Mouse (Mus musculus): ENCODE data around the gene Scn3a.
"Not testable (repeated sequence)": the region's sequence is repeated elsewhere in the genome, so short reads cannot be mapped to it uniquely, and the experiment has no call there.

Scn3a gene

GRCm38 (mm10) chr2:65483434-65483833, 84.0 kb downstream of the Scn3a start:
- DNase-seq, result no peak

GRCm38 (mm10) chr2:65481007-65481672, 86.3 kb downstream of the Scn3a start:
- no peak for DNase-seq

- DNase-seq, result no peak
Observed at GRCm38 (mm10) chr2:65471311-65471882, 96.0 kb downstream of the Scn3a start.

GRCm38 (mm10) chr2:65465694-65466093, 101.7 kb downstream of the Scn3a start:
- no peak for DNase-seq

DNA sequence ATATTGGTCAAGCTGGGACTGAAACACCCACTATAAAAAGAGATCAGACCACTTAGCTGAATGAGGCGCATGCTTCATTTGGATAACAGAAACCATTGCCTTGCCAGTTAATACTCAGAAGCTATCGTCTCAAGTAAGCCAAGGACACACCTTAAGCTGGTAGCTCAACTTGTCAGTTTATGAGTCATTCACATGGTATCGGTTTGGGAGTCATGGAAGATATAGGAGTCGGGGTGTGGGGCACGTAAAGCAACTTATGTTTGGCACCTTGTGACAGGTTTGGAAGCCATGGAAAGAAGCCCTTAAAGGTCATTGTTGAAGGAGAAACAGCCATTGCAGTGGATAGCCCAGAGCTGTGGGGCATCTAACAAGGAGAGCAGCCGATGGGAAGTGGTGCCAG, 113.7 kb downstream of the Scn3a start:
- no peak for DNase-seq

- not testable (repeated sequence) for DNase-seq
Observed at GRCm38 (mm10) chr2:65451401-65452078, 115.9 kb downstream of the Scn3a start.

DNA sequence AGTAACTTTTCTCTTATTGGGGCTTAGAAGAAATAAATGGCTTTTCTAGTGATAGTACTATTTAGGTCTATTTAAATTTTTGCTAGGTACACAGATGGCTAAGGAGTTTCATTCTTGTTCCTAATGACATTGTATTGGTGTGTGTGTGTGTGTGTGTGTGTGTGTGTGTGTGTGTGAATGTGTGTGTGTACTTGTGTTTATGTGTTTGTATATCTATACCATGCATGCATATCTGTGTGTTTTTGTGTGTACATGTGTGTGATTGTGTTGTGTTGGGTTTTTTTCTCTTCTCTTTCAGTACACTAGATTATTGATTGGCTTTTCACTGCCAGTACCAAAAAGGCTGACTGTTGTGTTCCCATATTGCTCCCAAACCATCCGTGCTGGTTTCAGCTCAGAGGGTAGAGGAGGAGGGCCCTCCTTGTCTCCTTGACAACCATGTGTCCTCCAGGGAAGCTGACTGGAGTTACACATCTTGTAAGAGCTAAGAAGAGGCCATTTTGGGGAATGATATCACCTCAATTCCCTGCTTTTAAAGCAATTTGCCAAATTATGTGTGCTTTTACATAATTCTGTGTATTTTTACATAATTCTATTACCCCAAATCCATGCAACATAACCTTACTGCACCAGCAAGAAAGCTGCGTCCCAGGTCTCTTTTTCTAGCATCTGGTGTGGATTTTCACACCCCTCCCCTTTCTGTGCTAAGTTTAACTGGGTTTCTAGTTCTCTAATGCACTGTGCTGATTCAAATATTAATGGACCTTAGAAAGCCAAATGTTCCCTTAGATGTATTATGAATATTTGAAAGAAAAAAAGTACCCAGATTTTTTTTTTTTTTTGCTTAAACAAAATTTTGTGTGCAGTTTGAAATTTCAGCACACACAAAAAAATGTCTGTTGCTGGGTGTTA, 116.7 kb downstream of the Scn3a start:
- no peak for DNase-seq

GRCm38 (mm10) chr2:65449126-65449828, 118.2 kb downstream of the Scn3a start:
- no peak for DNase-seq

- DNase-seq, result no peak
Observed at GRCm38 (mm10) chr2:65443082-65443481, 124.3 kb downstream of the Scn3a start.

DNA sequence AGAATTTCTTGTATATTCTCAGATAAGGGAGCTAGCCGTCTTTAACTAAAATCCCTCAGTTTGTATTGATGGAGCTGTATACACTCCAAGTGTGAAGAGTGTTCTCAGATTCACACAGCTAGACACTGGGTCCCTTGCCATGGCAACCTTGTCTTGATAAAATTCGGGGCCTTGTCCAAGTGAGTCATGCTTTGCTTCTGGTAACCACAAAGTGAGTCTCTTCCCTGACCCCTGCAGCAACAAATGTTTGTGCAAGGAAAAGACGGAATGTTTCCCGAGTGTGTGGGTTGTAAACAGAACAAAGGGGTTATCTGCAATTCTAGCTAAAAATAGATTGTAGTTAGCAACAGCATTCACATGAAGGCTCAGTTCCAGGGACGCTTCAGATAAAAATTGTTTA, 125.9 kb downstream of the Scn3a start:
- DNase-seq, result no peak

DNA sequence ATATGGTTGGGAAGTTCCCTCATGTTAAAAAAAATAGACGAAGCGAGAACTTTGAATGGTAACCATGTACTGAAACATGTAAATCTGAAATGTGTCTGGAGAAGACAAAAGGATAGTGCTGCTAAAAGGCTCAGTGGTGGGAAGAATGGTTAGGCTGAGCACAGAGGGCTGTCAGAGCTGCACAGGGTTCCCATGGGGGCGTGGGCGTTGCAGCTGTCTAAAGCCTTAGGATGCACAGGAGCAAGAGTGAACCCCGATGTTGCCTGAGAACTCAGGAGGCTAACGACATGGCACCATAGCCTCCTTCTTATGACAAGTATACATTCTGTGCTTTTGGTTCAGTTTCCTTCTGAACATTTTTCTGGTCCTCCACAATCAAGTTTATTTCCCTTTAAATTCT, 126.3 kb downstream of the Scn3a start:
- no peak for DNase-seq

DNA sequence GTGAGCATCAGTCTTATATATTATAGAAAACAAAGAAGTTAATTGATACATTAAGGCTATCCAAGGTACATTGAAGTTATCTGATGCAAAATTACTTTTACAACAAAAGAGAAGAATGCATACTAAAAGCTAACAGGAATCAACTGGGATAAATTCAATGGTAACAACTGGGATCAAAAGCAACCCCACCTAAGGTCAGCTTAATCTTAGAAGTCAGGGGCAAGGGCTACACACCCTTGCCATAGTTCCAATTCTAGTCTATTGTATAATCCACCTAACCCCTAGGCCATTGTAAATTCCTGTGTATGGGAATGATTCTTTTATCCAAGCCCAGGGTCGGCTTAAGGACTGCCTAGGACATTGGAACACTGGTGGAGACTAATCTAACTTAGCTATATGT, 130.5 kb downstream of the Scn3a start:
- DNase-seq, result no peak

DNA sequence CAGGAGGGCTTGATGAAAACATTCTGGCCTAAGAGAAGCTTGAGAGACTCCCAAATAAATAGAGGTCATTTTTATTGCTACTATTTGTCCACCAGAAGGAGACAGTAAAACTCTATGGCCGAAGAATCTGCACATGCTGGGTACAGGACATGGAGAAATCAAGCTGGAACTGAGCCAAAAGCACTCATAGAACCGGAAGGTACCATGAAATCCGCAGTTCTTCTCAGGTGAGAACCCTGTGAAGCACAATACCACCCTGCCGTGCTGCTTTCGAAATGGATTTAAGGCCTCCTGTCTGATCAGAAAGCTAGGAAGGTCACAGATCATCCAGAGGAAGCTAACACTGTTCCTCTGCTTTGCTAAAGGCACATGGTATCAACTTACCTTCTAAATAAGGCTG, 143.9 kb downstream of the Scn3a start:
- no peak for DNase-seq

DNA sequence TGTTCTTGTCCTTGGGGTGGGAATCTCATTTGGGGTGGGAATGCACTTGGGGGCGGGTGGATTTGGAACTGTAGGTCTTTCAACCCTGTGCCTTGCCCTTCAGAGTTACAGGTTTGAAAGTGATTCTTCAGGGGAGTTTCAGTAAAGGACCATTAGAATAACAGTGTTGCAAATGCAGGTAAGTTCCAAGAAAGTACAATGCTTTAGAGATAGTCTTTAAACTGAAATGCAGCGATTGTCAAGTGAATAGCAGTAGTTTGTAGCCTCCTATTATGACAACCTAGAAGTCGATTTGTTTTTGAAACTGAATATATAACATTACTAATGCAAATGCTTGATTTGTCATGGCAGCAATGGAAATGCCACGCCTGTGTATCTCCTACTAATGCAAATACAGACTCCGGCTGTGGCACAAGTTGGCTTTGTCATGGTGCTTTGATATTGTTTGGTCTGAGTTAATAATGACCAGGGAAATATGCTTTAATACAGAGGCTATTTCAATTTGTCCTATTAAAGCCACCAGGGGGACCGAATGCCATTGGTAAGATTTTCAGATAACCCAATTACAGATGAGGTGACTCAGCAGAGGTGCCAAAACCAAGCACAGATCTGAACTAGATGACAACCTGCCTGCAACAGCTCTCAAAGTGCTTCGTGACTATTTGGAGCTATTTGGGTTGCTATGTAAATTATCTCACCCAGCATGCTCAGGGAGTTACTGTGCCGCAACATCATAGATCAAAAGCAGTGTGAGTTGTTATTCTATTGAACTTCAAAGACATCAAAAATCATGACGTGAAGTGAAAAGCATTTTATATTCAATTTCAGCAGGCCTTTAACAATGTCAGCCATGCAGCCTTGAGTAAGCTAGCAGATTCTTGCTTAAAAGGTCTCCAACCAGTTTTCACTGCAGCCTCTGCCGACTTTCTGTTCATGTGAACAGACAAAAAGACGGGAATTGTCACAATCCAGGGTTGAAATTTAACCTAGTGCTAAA, 145.9 kb downstream of the Scn3a start:
- no peak for DNase-seq

DNA sequence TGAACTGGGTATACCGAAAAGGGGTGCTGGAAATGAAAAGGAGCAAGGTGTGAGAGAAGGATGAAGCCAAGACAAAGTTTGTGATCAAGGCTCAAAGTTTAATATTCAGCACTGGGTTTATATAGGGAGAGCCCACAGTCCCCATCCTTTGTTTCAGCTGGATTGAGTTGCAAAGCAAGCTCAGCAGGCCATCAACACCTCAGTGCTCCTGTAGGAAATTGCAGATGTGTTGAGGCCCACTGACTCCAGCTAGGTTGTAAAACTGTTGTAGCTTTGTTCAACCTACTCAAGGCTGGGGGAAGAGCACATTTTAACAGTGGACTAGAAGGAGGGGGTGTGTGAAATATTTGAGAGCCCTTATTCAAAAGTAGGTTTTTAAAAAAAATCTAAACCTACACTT, 148.8 kb downstream of the Scn3a start:
- no peak for DNase-seq

- no peak for DNase-seq
Observed at GRCm38 (mm10) chr2:65416535-65416934, 150.9 kb downstream of the Scn3a start.

DNA sequence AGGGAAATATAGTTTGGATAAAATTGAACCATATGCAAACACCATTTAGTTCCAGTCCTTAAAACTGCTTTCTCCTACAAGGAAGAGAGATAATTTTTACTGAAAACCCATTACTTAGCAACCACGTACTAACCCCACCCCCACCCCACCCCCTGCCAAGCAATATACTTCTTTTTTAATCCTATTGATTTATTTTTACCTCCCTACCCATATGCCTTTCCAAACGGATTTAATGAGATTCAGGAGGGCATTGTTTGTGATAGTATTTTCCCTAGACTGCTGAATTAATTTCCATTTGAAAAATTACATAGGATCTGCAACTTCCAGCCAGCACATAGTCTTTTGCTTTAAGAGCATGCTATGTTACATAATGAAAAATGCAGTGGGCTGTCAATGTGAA, 152.1 kb downstream of the Scn3a start:
- DNase-seq, result no peak

- peak; percentile 5 to 8 for DNase-seq
Observed at GRCm38 (mm10) chr2:65414806-65415281, 152.6 kb downstream of the Scn3a start.

DNA sequence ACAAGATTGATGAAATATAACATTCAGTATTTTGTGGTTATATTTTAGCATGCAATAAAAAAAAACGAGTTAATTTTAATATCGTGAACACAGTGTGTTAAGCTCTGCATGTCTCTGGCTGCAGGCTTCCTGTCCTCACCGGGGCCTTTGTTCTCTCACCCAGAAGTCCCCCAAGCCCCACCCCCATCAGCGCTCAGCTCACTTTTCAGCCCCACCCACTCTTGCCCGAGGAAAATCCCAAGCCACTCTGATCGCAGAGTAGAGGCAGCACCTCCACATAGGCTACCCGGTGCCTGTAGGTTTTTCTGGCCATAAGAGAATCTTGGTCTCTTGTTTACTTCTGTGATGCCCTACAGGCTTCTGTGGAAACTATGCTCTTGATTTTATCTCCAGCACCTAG, 153.2 kb downstream of the Scn3a start:
- DNase-seq, result peak in 1 of 2 experiments; percentile 3

GRCm38 (mm10) chr2:65413746-65414145, 153.7 kb downstream of the Scn3a start:
- peak; percentile 8 to 13 for DNase-seq
